Mouse (Mus musculus) Patski (cell line): ENCODE data around the gene Marc2. TPM values are rescaled to one million over a fixed set of nuclear protein-coding genes. Genes with fewer than 3 reads are reported as not detected.

ENCODE experiments used
- ATAC-seq: fragments of 100-300 bp; one replicate; pipeline ENCODE4 v1.8.0; 2021
- CTCF ChIA-PET: fragments of 350-600 bp; sonication (Branson Sonifier 250); formaldehyde crosslinking; loops from one replicate; lab custom pipeline; 2022; ENCODE audit warnings: inconsistent platforms; lab: Charles Lee
- POLR2A ChIA-PET: fragments of 350-600 bp; sonication (Branson Sonifier 250); formaldehyde crosslinking; loops from one replicate; lab custom pipeline; 2022; ENCODE audit warnings: antibody characterized with exemption, inconsistent platforms; lab: Charles Lee
- DNase-seq: peaks from one replicate; pipeline ENCODE4 v3.0.0-alpha.2; 2011; ENCODE audit warnings: low read depth, low spot score
- H3K27me3 ChIP-seq: fragments of 371-371 bp; one replicate; pipeline ENCODE4 v1.5.1; 2021
- CTCF ChIP-seq: fragments of 100-300 bp; IDR thresholded peaks from one replicate; pipeline ENCODE4 v1.5.1; 2021
- in situ Hi-C: fragments of 300-500 bp; cut with MboI; formaldehyde crosslinking; loops from 3 replicates; pipeline ENCODE4 v1.11.1; 2018; ENCODE audit warnings: low pct_unique_long_range_greater_than_20kb, mixed read lengths
- polyA plus RNA-seq: library from polyadenylated mRNA; unstranded; gene quantifications from one replicate; pipeline ENCODE4 v1.2.3, GENCODE M21; 2021

Gene Marc2
- polyA plus RNA-seq = 251 TPM

DNA sequence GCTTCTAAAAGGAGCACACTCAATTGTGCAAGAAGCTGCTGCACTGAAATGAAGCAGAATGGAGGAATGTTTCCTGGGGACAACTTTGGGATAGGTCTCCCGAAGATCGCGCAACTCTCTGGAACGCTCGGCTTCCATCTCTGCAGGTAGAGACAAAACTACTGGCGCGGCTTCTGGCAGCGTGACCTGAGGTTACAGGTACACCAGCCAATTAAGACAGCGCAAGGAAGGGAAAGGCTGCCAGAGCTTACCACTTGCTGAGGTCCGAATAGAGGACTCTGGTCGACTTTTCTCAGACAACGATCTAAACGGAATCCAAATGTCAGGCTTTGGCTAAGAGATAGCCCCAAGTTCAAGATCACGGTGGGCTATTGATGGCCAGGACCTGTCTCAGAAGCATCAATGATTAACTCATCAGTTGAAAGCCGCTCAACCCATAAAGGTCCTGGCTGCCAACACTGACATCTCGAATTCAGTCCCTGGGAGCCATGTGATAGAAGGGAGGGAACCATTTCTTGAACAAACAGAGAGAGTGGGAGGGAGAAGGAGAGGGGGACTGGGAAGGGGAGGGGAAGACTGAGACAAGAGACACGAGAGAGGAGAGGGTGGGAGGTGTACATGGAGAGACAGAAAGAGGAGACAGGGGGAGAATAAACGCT, at the start of gene Marc2:
Gene Marc2 (minus strand): TSS at position 360 of the 659 bp plus-strand sequence.
- ChIA-PET CTCF (interaction anchor here (4.5 kb wide), 1 partner anchor 21 kb away, joined by 28 read pairs; no protein-coding TSS in a partner anchor), POLR2A (interaction anchor here (1.2 to 1.3 kb wide), 2 partner anchors 14 to 47 kb away, joined by 3 read pairs; no protein-coding TSS in a partner anchor)
- peak; percentile 8 for ATAC-seq
- no peak for DNase-seq
- no peak for TF ChIP-seq CTCF
- in situ Hi-C loops = no loop called here
- H3K27me3 ChIP-seq = no peaks in the 10 kb centered on the region

DNA sequence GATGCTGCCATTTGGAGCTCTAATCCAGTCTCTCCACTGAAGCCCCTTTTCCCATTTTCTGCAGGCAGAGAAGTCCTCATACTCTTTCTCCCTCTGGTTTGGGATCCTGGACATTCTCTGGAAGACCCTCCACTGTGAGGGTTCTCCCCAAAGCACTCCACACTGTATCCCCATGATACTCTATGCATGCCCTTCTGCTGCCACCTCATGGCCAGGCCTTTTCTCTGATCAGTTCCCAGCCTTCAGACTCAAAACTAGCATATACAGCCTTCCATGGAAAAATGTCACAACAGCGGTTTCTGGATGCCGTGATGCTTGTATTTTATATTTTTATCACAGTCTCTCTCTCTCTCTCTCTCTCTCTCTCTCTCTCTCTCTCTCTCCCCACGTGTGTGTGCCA, 45.7 kb upstream of the Marc2 start:
- ATAC-seq = no peak
- H3K27me3 ChIP-seq = no peaks in the 10 kb centered on the region
- no peak for TF ChIP-seq CTCF
- in situ Hi-C loops = loop anchor here (5.0 kb wide), 1 partner anchor 40 kb away; no protein-coding TSS in a partner anchor
- DNase-seq = no peak
- POLR2A ChIA-PET = no interaction called here
- CTCF ChIA-PET = interaction anchor here (0.9 to 3.3 kb wide), 2 partner anchors 39 to 68 kb away, joined by 5 to 12 read pairs; no protein-coding TSS in a partner anchor

DNA sequence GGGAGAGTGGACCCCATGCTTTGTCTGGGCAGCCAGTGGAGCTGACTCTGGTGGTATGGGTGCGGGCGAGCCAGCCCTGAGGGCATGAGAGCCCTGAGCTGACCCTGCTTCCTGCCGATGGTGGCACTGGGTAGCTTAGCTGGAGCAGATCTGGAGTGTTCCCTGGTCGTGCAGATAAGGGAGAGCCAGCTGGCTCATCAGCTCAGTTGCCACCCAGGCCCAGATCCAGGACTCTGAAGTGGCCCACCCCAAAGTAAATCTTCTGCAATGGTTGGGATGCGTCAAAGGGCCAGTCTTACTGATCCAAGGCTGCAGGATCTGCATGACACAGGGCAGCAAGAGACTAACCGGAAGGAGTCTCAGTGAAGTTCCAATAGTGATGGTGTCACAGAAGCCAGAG, 43.2 kb upstream of the Marc2 start:
- no peak for TF ChIP-seq CTCF
- DNase-seq (no peak), ATAC-seq (no peak)
- in situ Hi-C loops = no loop called here
- CTCF ChIA-PET = interaction anchor here (0.8 to 0.9 kb wide), 2 partner anchors 22 to 64 kb away, joined by 3 read pairs; no protein-coding TSS in a partner anchor
- POLR2A ChIA-PET = no interaction called here
- H3K27me3 ChIP-seq = no peaks in the 10 kb centered on the region

DNA sequence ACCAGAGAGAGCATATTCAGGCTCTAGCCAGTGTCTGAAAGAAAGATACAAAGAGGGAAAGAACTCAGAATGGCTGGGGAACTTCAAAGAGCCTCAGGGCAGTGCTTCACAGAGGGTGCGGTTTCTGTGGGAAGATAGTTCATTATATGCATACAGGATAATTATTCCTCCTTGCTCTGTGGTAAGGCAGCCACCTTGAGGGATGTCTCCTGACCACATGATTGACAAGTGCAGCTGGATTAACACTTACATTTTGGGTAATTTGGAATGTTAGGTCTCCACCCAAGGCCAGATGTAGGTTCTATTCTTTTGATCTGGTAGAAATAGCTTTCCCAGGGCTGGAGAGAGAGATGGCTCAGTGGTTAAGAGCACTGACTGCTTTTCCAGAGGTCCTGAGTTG, 39.9 kb upstream of the Marc2 start:
- no peak for DNase-seq
- no peak for TF ChIP-seq CTCF
- POLR2A ChIA-PET = no interaction called here
- no peaks in the 10 kb centered on the region for H3K27me3 ChIP-seq
- no peak for ATAC-seq
- in situ Hi-C loops = no loop called here
- CTCF ChIA-PET = no interaction called here

DNA sequence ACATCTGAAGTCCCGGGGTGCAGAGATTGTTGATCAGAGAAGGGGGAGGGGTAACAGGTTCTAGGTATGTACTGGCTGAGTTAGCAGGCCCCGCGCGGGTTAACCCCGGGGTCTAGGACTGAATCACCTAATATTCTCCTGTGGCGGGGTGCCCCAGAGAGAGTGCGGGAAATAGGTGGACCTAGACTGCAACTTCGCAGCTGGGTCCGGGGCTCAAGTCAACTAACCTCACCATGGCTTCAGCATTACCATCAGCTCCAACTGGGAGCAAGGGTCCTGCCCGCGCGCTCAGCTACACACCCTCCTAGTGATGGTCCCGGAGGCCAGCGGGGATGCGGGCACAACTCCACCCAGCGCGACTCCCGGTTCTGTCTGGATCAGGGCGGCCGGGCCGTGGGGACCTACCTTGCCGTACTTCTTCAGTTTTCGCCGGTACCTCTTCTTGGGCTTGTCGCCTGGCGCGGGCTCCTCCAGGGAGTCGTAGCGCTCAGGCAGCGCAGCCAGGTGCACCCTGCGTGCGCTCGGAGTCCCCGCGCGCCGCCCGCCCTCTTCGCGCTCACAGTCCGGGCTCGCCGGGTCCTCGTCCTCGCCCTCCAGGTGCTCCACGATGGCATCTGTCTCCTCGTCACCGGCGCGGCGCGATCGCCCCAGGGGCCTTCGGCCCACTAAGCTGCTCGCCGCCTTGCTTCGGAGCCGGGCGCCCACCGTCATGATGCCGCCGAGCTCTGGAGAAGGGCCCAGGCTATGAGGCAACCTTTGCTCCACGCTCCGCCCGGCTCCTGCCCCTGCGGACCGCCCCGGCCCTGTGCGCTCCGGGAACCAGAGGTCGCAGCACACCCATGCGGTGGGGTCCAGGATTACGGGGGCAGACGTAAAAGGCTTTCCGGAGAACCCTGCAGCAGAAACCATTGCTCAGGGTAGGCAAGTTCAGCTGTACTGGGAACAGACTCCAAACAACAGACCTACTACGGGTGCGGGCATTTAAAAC, 36.3 kb upstream of the Marc2 start, which contains the start of gene C130074G19Rik:
Gene C130074G19Rik (minus strand): TSS at position 938 of the 988 bp plus-strand sequence.
- no peak for DNase-seq
- no peak for ATAC-seq
- in situ Hi-C loops = no loop called here
- ChIA-PET CTCF (no interaction called here), POLR2A (no interaction called here)
- TF ChIP-seq CTCF = no peak
- no peaks in the 10 kb centered on the region for H3K27me3 ChIP-seq

DNA sequence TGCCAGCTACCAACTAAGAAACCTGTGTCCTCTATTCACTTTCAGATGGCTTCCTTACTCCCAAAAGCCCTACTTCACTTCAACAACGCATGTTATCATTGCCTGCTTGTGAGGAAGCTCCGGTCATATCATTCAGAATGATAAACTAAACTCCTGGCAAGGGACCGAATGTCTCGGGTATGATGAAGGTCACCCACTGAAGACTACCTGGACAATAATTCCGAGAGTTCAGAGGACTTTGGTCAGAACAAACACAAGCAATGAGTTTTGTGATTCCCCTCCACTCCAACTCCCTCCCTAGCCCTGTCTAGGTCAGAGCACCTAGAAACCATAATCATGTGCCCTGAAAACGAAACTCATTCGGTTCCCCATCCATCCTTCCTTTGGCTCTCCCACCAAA, 35.6 kb upstream of the Marc2 start:
- ChIA-PET CTCF (no interaction called here), POLR2A (no interaction called here)
- no peaks in the 10 kb centered on the region for H3K27me3 ChIP-seq
- no peak for TF ChIP-seq CTCF
- no peak for DNase-seq
- in situ Hi-C loops = no loop called here
- ATAC-seq = no peak

DNA sequence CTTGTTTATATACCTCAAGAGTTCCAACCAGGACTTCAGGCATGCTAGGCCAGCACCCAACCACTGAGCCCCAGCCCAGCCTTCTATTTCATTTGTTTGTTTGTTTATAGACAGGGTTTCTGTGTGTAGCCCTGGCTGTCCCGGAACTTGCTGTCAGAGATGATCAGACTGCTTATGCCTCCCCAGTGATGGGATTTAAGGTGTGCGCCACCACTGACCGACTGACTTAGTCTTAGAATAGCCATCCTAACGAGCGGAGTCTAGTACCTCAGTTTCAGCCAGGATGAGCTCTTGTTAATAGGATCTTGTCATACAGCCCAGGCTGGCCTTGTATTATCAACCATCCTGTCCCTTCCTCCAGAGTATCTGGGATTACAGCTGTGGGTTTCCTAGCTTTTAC, 35.0 kb upstream of the Marc2 start:
- ChIA-PET POLR2A (no interaction called here), CTCF (no interaction called here)
- in situ Hi-C loops = no loop called here
- TF ChIP-seq CTCF = no peak
- ATAC-seq = no peak
- H3K27me3 ChIP-seq = no peaks in the 10 kb centered on the region
- DNase-seq = no peak

DNA sequence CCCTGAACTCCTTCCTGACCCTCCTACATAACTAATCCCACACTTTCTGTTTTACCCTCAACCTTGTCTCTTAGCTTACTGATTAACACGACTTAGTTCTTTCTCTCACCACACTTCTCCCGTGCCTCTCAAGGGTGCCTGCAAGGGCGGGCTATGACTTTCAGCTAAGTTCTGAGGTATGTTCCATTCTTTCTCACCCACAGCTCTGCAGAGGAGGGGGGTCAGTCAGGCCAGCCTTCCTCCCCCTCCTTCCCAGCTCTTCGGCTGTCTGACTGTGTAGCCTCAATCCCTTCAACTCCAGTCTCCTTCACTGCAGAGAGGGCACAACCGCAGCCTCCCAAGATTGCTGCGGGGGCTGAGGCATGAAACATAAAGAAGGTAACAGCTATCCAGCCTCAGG, 32.6 kb upstream of the Marc2 start:
- TF ChIP-seq CTCF = no peak
- no peaks in the 10 kb centered on the region for H3K27me3 ChIP-seq
- DNase-seq (no peak), ATAC-seq (peak; percentile 37)
- in situ Hi-C loops = no loop called here
- ChIA-PET POLR2A (no interaction called here), CTCF (interaction anchor here (0.9 to 1.8 kb wide), 4 partner anchors 17 to 26 kb away, joined by 3 to 5 read pairs (median 4); no protein-coding TSS in a partner anchor)

DNA sequence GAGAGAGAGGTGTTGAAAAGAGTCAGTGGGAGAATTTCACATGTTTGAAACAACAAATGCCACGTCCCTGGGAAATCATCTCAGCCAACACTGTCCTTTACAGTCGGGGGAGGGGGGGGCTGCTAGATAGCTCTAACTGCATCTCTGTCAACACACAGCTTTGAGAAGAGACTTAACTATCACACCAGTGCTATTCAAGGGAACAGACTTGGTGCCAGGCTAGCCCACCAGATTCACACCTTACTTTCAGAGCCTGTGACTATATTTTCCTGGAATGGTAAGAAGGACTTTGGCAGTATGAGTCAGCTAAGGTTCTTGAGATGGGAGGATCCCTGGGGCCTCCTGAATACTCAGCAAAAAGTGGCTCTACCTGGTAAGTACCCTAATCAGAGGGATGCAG, 31.1 kb upstream of the Marc2 start:
- CTCF ChIA-PET = no interaction called here
- TF ChIP-seq CTCF = no peak

DNA sequence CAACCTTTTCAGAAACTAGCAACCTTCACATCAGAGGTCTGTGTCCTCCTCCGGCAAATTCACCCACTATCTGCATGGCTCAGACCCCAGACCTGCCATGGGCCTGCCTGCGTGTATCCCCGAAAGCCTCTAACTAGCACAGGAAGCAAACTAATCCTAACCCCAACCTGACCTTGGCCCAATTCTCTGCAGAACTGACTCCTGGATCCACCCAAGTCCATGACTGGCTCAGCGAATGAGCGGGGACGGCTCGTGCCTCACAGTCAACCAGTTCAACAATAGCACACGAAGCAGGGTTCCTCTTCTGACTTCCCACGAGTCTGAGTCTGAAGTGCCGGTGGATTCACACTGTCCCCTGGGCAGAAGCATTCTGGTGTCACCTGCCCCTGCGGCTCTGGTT, 27.7 kb upstream of the Marc2 start:
- POLR2A ChIA-PET = no interaction called here
- CTCF ChIA-PET = no interaction called here
- no peaks in the 10 kb centered on the region for H3K27me3 ChIP-seq
- DNase-seq = no peak
- in situ Hi-C loops = no loop called here
- TF ChIP-seq CTCF = no peak
- no peak for ATAC-seq

More for the DNA sequence above, 31.1 kb upstream of the Marc2 start:
- H3K27me3 ChIP-seq = no peaks in the 10 kb centered on the region
- no peak for DNase-seq
- in situ Hi-C loops = no loop called here
- POLR2A ChIA-PET = no interaction called here
- no peak for ATAC-seq
